Mouse (Mus musculus) heart, postnatal 0 days (tissue): ENCODE data around the gene Ip6k3. TPM values are rescaled to one million over a fixed set of nuclear protein-coding genes. Genes with fewer than 3 reads are reported as not detected.

Experiments used
- ATAC-seq: fragments of 200-750 bp; cut with Nextera tagmentation; 2 replicates; pipeline ENCODE4 v1.8.0; 2017; ENCODE audit warnings: low read depth, moderate number of reproducible peaks, moderate library complexity; ENCODE audit not compliant: insufficient read depth
- DNase-seq: peaks from one replicate; pipeline ENCODE4 v3.0.0-alpha.2; 2016; ENCODE audit warnings: low spot score
- H3K27ac ChIP-seq: fragments of 300-500 bp; sonication (generic); 2 replicates; pipeline ENCODE4 v1.5.1; 2014; ENCODE audit warnings: low read depth, mild to moderate bottlenecking
- H3K27me3 ChIP-seq: fragments of 300-500 bp; sonication (generic); 2 replicates; pipeline ENCODE4 v1.6.1; 2014; ENCODE audit warnings: low read length, mixed read lengths; ENCODE audit not compliant: control insufficient read depth, insufficient read depth
- H3K36me3 ChIP-seq: fragments of 300-500 bp; sonication (generic); replicated peaks from 2 replicates; pipeline ENCODE4 v1.6.1; 2014; ENCODE audit warnings: low read length, mixed read lengths; ENCODE audit not compliant: control insufficient read depth, insufficient read depth
- H3K4me1 ChIP-seq: fragments of 300-500 bp; sonication (generic); 2 replicates; pipeline ENCODE4 v1.6.1; 2014; ENCODE audit warnings: antibody characterized with exemption; ENCODE audit not compliant: control insufficient read depth, insufficient read depth
- H3K4me2 ChIP-seq: fragments of 300-500 bp; sonication (generic); 2 replicates; pipeline ENCODE4 v1.6.1; 2014; ENCODE audit warnings: low read depth, mild to moderate bottlenecking, low read length, moderate library complexity
- H3K4me3 ChIP-seq: fragments of 300-500 bp; sonication (generic); 2 replicates; pipeline ENCODE4 v1.5.1; 2014; ENCODE audit warnings: low read depth, low read length
- H3K9ac ChIP-seq: fragments of 300-500 bp; sonication (generic); replicated peaks from 2 replicates; pipeline ENCODE4 v1.6.1; 2014; ENCODE audit warnings: low read depth, low read length, mixed read lengths
- H3K9me3 ChIP-seq: fragments of 300-500 bp; sonication (generic); replicated peaks from 2 replicates; pipeline ENCODE4 v1.6.1; 2016; ENCODE audit warnings: low read length; ENCODE audit not compliant: control insufficient read depth
- CTCF ChIP-seq: IDR thresholded peaks from 2 replicates; pipeline ENCODE4 v1.5.1; 2016; ENCODE audit warnings: antibody characterized with exemption, control low read depth, low read depth
- EP300 ChIP-seq: IDR thresholded peaks from 2 replicates; pipeline ENCODE4 v1.6.1; 2016; ENCODE audit warnings: antibody characterized with exemption, low read depth
- WGBS: fragments of 180-500 bp; shearing (Covaris S2); extraction: QIAGEN DNeasy Blood & Tissue Kit; methylation state at CpG from one replicate; pipeline ENCODE4 v1.1.7; 2014; 5-methylcytosine and 5-hydroxymethylcytosine counted together
- polyA plus RNA-seq: library from polyadenylated mRNA; unstranded; fragments of >200 nt; fragmentation: Nextera tagmentation; extraction: Ambion mirVana; gene quantifications from 2 replicates; pipeline ENCODE4 v1.2.1, GENCODE M21; 2015
- total RNA-seq: library from RNA; depleted of rRNA; stranded (reverse); fragments of >200 nt; gene quantifications from 2 replicates; pipeline ENCODE4 v1.2.3, GENCODE M21; 2014; ENCODE audit warnings: low replicate concordance

The Ip6k3 gene
- total and polyA plus RNA-seq, 2 experiments from 2014 or later = 3.7 to 6.1 TPM

DNA sequence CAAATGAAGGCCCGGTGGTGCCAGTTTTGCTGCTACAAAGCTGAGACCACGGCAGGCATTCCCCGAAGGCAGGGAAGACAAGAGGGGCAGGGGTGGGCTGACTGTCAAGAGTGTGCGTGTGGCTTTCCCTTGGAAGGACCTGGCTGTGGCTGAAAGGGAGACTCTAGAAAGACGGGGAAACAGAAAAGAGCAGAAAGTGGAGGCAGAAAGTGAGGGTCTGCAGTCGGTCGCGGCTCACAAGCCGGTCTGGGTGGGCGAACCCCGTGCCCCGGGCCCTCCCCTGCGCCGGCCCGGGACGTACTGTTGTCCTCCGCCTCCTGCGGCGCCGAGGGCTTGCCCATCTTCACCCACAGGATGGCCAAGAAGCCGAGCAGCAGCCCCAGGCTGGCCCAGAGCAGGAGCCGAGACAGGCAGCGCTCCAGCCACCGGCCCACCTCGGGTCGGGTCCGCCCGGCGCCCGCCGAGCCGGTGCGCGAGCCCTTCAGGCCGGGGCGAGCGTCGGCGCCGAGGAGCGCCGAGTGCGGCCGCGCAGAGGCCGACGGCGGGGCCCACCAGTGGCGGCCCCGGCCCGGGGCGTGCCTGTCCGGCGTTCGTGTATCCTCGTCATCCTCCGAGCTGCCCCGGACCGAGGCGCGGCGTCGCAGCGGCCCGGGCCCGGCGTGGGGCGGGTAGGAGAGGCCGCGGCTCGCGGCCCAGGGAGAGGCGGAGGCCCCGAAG lies 35.9 kb upstream of the Ip6k3 start:
- Histone ChIP-seq H3K9ac (peak overlapping the region; percentile 97), H3K4me1 (no peaks in the 10 kb centered on the region), H3K4me2 (peak overlapping the region; percentile 93), H3K9me3 (no peaks in the 10 kb centered on the region), H3K27ac (peak overlapping the region; percentile 96), H3K36me3 (peaks cover 35% of the 10 kb centered on the region), H3K27me3 (no peaks in the 10 kb centered on the region), H3K4me3 (peak overlapping the region; percentile 94)
- ATAC-seq (peak; percentile 63), DNase-seq (no peak)
- under 1% methylated on average over 61 of the region's 74 CpGs for WGBS
- TF ChIP-seq EP300 (no peak), CTCF (no peak)

DNA sequence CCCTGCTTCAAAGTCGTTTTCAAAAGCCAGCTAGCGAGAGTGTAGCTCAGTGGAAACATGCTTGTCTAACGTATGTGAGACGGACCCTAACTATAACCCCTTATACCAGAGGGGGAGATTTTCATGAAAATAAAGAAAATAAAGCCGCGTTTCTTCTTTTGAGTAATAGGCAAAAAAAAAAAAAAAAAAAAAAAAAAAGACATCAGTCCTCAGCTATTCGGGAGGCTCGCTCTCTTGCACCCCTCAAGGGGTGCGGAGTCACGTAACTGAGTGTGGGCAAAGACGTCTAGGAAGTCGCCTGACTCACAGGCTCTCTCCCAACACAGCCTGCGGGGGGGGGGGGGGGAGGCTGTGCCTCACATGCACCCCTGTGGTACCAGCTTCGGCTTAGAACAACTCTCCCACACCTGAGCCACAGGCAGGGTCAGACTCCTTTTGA lies 35.3 kb upstream of the Ip6k3 start:
- no peaks in the 10 kb centered on the region for H3K4me1 ChIP-seq
- no peak for DNase-seq
- peak overlapping the region; percentile 97 for H3K9ac ChIP-seq
- 48% methylated on average over 13 of the region's 14 CpGs for WGBS
- H3K4me2 ChIP-seq = peak overlapping the region; percentile 93
- H3K36me3 ChIP-seq = peaks cover 40% of the 10 kb centered on the region
- no peaks in the 10 kb centered on the region for H3K27me3 ChIP-seq
- H3K27ac ChIP-seq = peak overlapping the region; percentile 96
- TF ChIP-seq EP300 (no peak), CTCF (no peak)
- H3K4me3 ChIP-seq = peak overlapping the region; percentile 94
- no peaks in the 10 kb centered on the region for H3K9me3 ChIP-seq
- no peak for ATAC-seq

DNA sequence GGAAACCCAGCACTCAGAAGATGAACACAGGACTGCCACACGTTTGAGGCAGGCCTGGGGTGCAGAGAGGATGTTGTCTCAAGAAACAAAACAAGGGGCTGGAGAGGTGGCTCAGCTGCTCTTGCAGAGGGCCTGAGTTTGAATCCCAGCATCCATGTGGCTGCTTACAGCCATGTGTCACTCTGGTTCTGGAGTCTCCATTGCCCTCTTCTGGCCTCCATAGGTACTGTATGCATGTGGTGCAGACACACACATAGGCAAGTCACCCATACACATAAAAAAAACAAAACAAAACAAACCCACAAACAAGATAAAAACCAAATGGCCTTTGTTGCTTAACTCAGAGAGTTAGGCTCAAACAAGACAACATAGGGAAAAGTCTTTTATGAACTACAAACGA lies 34.4 kb upstream of the Ip6k3 start:
- 84% methylated on average over 2 of the region's 2 CpGs for WGBS

GRCm38 (mm10) chr17:27200801-27201200 lies 33.2 kb upstream of the Ip6k3 start:
- 83% methylated on average over 11 of the region's 11 CpGs for WGBS
- no peak overlapping the region for H3K27ac ChIP-seq
- H3K4me3 ChIP-seq = no peak overlapping the region
- H3K36me3 ChIP-seq = peaks cover 60% of the 10 kb centered on the region
- H3K4me1 ChIP-seq = no peaks in the 10 kb centered on the region
- no peak overlapping the region for H3K4me2 ChIP-seq
- H3K9ac ChIP-seq = no peak overlapping the region
- no peak for TF ChIP-seq CTCF
- no peak for TF ChIP-seq EP300
- H3K27me3 ChIP-seq = no peaks in the 10 kb centered on the region
- no peaks in the 10 kb centered on the region for H3K9me3 ChIP-seq
- DNase-seq (no peak), ATAC-seq (no peak)

More for the DNA sequence above, 34.4 kb upstream of the Ip6k3 start:
- H3K9me3 ChIP-seq = no peaks in the 10 kb centered on the region
- no peak for ATAC-seq
- H3K27ac ChIP-seq = no peak overlapping the region
- TF ChIP-seq CTCF = peak; percentile 45
- TF ChIP-seq EP300 = no peak
- H3K9ac ChIP-seq = no peak overlapping the region
- no peaks in the 10 kb centered on the region for H3K4me1 ChIP-seq
- no peaks in the 10 kb centered on the region for H3K27me3 ChIP-seq
- no peak overlapping the region for H3K4me2 ChIP-seq
- H3K4me3 ChIP-seq = no peak overlapping the region
- peaks cover 48% of the 10 kb centered on the region for H3K36me3 ChIP-seq
- DNase-seq = no peak

- Histone ChIP-seq H3K9me3 (no peaks in the 10 kb centered on the region), H3K36me3 (peaks cover 69% of the 10 kb centered on the region), H3K27me3 (no peaks in the 10 kb centered on the region), H3K4me2 (no peak overlapping the region), H3K27ac (no peak overlapping the region), H3K4me1 (no peaks in the 10 kb centered on the region), H3K9ac (no peak overlapping the region), H3K4me3 (no peak overlapping the region)
- TF ChIP-seq EP300 = no peak
- TF ChIP-seq CTCF = no peak
- ATAC-seq (no peak), DNase-seq (no peak)
- WGBS = 42% methylated on average over 7 of the region's 7 CpGs
Observed at GRCm38 (mm10) chr17:27199864-27200263, 32.3 kb upstream of the Ip6k3 start.

DNA sequence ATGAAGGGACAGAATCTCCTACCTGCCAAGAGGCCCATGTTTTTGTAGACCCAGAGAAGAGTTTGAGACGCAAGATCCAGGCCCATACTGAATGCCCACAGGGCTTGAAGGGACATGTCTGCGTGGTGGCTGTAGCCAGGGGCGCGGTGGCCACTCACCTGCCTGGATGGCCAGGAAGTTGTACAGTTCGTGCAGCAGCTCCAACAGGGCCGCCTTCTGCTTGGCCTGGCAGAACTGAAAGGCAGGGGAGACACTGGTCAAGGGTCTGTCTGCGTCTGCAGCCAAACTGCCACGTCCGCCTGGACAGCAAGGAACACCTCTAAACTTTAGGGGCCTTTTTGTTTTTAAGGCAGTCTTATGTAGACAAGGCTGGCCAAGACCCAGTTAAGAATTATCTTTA lies 31.6 kb upstream of the Ip6k3 start:
- Histone ChIP-seq H3K4me1 (no peaks in the 10 kb centered on the region), H3K4me2 (no peak overlapping the region), H3K4me3 (no peak overlapping the region), H3K9me3 (no peaks in the 10 kb centered on the region), H3K27ac (no peak overlapping the region), H3K36me3 (peaks cover 76% of the 10 kb centered on the region), H3K9ac (no peak overlapping the region), H3K27me3 (no peaks in the 10 kb centered on the region)
- TF ChIP-seq CTCF (no peak), EP300 (no peak)
- no peak for ATAC-seq
- no peak for DNase-seq
- 94% methylated on average over 9 of the region's 9 CpGs for WGBS
